Mouse (Mus musculus) MEL (cell line): ENCODE measurements around the gene Ccdc174. TPM values are rescaled to one million over a fixed set of nuclear protein-coding genes. Genes with fewer than 3 reads are reported as not detected.

ENCODE experiments used
- DNase-seq: peaks from one replicate; pipeline ENCODE4 v3.0.0; 2011; ENCODE audit warnings: low read depth, low spot score
- H3K27ac ChIP-seq: 2 replicates; pipeline ENCODE4 v1.5.1; 2012; ENCODE audit warnings: low read depth, mild to moderate bottlenecking, control low read depth, low read length, moderate library complexity; ENCODE audit not compliant: control insufficient read depth
- H3K27me3 ChIP-seq, 2 experiments: fragments of 150-350 bp in 1 of 2; sonication (generic) in 1 of 2; 2 replicates each; pipeline ENCODE4 v1.6.1; 2012; ENCODE audit warnings: low read length in 2 of 2, mild to moderate bottlenecking in 2 of 2, improper control_type of control experiment in 1 of 2, moderate library complexity in 1 of 2; ENCODE audit not compliant: insufficient read depth in 2 of 2, control insufficient read depth in 1 of 2
- H3K36me3 ChIP-seq, 2 experiments: 2 replicates each; pipeline ENCODE4 v1.6.1; 2012 to 2014; ENCODE audit warnings: low read length in 2 of 2, improper control_type of control experiment in 1 of 2, inconsistent platforms in 1 of 2, mild to moderate bottlenecking in 1 of 2; ENCODE audit not compliant: insufficient read depth in 2 of 2, control insufficient read depth in 1 of 2
- H3K4me1 ChIP-seq, 2 experiments: fragments of 150-350 bp in 1 of 2; sonication (generic) in 1 of 2; 2 replicates each; pipeline ENCODE4 v1.6.1; 2012; ENCODE audit warnings: low read length in 2 of 2, improper control_type of control experiment in 1 of 2, mild to moderate bottlenecking in 1 of 2; ENCODE audit not compliant: insufficient read depth in 2 of 2, control insufficient read depth in 1 of 2
- H3K4me3 ChIP-seq, 2 experiments: fragments of 150-350 bp in 1 of 2; sonication (generic) in 1 of 2; 2 replicates each; pipeline ENCODE4 v1.5.1; 2012; ENCODE audit warnings: low read depth in 2 of 2, low read length in 2 of 2, mild to moderate bottlenecking in 2 of 2, moderate library complexity in 2 of 2, control low read depth in 1 of 2, improper control_type of control experiment in 1 of 2; ENCODE audit not compliant: control insufficient read depth in 1 of 2, insufficient read depth in 1 of 2
- H3K79me2 ChIP-seq: 2 replicates; pipeline ENCODE4 v1.6.1; 2012; ENCODE audit warnings: mild to moderate bottlenecking, low read length, moderate library complexity; ENCODE audit not compliant: control insufficient read depth, poor library complexity, insufficient read depth
- H3K9ac ChIP-seq: 2 replicates; pipeline ENCODE4 v1.6.1; 2012; ENCODE audit warnings: low read depth, mild to moderate bottlenecking, control low read depth, low read length, moderate library complexity; ENCODE audit not compliant: control insufficient read depth, poor library complexity, severe bottlenecking
- H3K9me3 ChIP-seq: fragments of 150-350 bp; sonication (generic); replicated peaks from 2 replicates; pipeline ENCODE4 v1.6.1; 2012; ENCODE audit warnings: mild to moderate bottlenecking, low read length, improper control_type of control experiment, moderate library complexity; ENCODE audit not compliant: insufficient read depth
- CTCF ChIP-seq, 3 experiments: IDR thresholded peaks in 2 of 3; conservative IDR thresholded peaks in 1 of 3; 2 replicates each; pipeline ENCODE4 v1.5.1; 2011 to 2012; ENCODE audit warnings: low read length in 3 of 3, low read depth in 2 of 3, mild to moderate bottlenecking in 2 of 3, improper control_type of control experiment in 1 of 3, inconsistent platforms in 1 of 3, mixed read lengths in 1 of 3, moderate library complexity in 1 of 3; ENCODE audit not compliant: control insufficient read depth in 1 of 3, insufficient read depth in 1 of 3, poor library complexity in 1 of 3, severe bottlenecking in 1 of 3
- ELF1 ChIP-seq: IDR thresholded peaks from 2 replicates; pipeline ENCODE4 v1.6.1; 2014; ENCODE audit warnings: low read depth, mild to moderate bottlenecking, inconsistent platforms, low read length, improper control_type of control experiment, moderate library complexity
- GABPA ChIP-seq: IDR thresholded peaks from 2 replicates; pipeline ENCODE4 v1.6.1; 2012; ENCODE audit warnings: low read depth, mild to moderate bottlenecking, inconsistent platforms, low read length, improper control_type of control experiment, moderate library complexity
- GATA1 ChIP-seq: IDR thresholded peaks from 2 replicates; pipeline ENCODE4 v1.6.1; 2011; ENCODE audit warnings: low read depth, low read length, improper control_type of control experiment
- MEF2A ChIP-seq: IDR thresholded peaks from 2 replicates; pipeline ENCODE4 v1.6.1; 2014; ENCODE audit warnings: low read depth, mild to moderate bottlenecking, inconsistent platforms, low read length, improper control_type of control experiment; ENCODE audit not compliant: poor library complexity, insufficient replicate concordance, severe bottlenecking; ENCODE audit errors: extremely low read depth
- MYB ChIP-seq: IDR thresholded peaks from 2 replicates; pipeline ENCODE4 v1.6.1; 2011; ENCODE audit warnings: mild to moderate bottlenecking, low read depth, low read length, improper control_type of control experiment
- MYC ChIP-seq: IDR thresholded peaks from 2 replicates; pipeline ENCODE4 v1.6.1; 2011; ENCODE audit warnings: low read depth, mild to moderate bottlenecking, low read length, improper control_type of control experiment, moderate library complexity
- NELFE ChIP-seq: IDR thresholded peaks from 2 replicates; pipeline ENCODE4 v1.6.1; 2011; ENCODE audit warnings: low read depth, low read length, improper control_type of control experiment
- SIN3A ChIP-seq: IDR thresholded peaks from 2 replicates; pipeline ENCODE4 v1.6.1; 2012; ENCODE audit warnings: low read length, improper control_type of control experiment, inconsistent platforms
- TAL1 ChIP-seq: IDR thresholded peaks from 2 replicates; pipeline ENCODE4 v1.6.1; 2012; ENCODE audit warnings: mild to moderate bottlenecking, inconsistent platforms, low read length, moderate library complexity, mixed read lengths
- polyA plus RNA-seq, 2 experiments: library from polyadenylated mRNA; stranded (reverse) in 1 of 2; unstranded in 1 of 2; fragments of >175 nt in 1 of 2; fragments of >200 nt in 1 of 2; gene quantifications; 2 replicates each; pipeline versions ENCODE4 v1.2.1 to v1.2.4; 2012; ENCODE audit warnings: low replicate concordance in 2 of 2, low read depth in 1 of 2; ENCODE audit not compliant: insufficient read length in 2 of 2, insufficient read depth in 1 of 2, missing spikeins in 1 of 2
- total RNA-seq: library from RNA; depleted of rRNA; stranded (reverse); fragments of 300-350 nt; gene quantifications from 2 replicates; pipeline ENCODE4 v1.2.3, GENCODE M21; 2012

Gene Ccdc174
- total and polyA plus RNA-seq, 3 experiments: 15.6 to 20.2 TPM; not detected in 1

GRCm38 (mm10) chr6:91877885-91878651, at the start of gene Ccdc174 (continued):
- TF ChIP-seq TAL1: no peak
- TF ChIP-seq CTCF (IDR thresholded peaks at IDR 0.05 in 2 of 3, conservative IDR thresholded peaks at IDR 0.05 in 1 of 3; ENCODE audit: control insufficient read depth in 1 of 3, insufficient read depth in 1 of 3, low read depth in 2 of 3, low read length in 3 of 3, poor library complexity in 1 of 3, severe bottlenecking in 1 of 3): no peak
- TF ChIP-seq ELF1: peak; percentile 98
- TF ChIP-seq MYB: no peak
- no peak; the same call in 1 of the 2 replicates for TF ChIP-seq GABPA

- H3K27me3 ChIP-seq: peaks cover 0 to 9% of the 10 kb centered on the region in 2 experiments; a peak in 2 of 4 replicates
- no peak for DNase-seq
- H3K4me3 ChIP-seq: no peak overlapping the region
- H3K79me2 ChIP-seq: no peaks in the 10 kb centered on the region
- H3K9me3 ChIP-seq: no peaks in the 10 kb centered on the region
- H3K9ac ChIP-seq: no peak overlapping the region
- H3K27ac ChIP-seq: no peak overlapping the region
- H3K4me1 ChIP-seq: no peaks in the 10 kb centered on the region
- H3K36me3 ChIP-seq: no peaks in the 10 kb centered on the region
- TF ChIP-seq MEF2A (no peak), GATA1 (no peak), MYC (no peak), MYB (no peak), NELFE (no peak)
Observed at GRCm38 (mm10) chr6:91832863-91833440, 44.9 kb upstream of the Ccdc174 start.

GRCm38 (mm10) chr6:91839010-91839871, 38.6 kb upstream of the Ccdc174 start:
- Histone ChIP-seq H3K27ac (no peak overlapping the region), H3K36me3 (no peaks in the 10 kb centered on the region), H3K9ac (no peak overlapping the region), H3K27me3 (peaks cover 0 to 8% of the 10 kb centered on the region in 2 experiments; a peak in 2 of 4 replicates), H3K4me1 (no peaks in the 10 kb centered on the region)
- peak; percentile 57 for DNase-seq
- TF ChIP-seq SIN3A: 0 out of 2 replicates have a peak, but pooled peaks have one; percentile 29
- TF ChIP-seq CTCF (IDR thresholded peaks at IDR 0.05 in 2 of 3, conservative IDR thresholded peaks at IDR 0.05 in 1 of 3; ENCODE audit: control insufficient read depth in 1 of 3, insufficient read depth in 1 of 3, low read depth in 2 of 3, low read length in 3 of 3, poor library complexity in 1 of 3, severe bottlenecking in 1 of 3): no peak
- TF ChIP-seq, all 39 proteins: peak for 1
- no peak overlapping the region for H3K4me3 ChIP-seq
- no peaks in the 10 kb centered on the region for H3K9me3 ChIP-seq
- no peaks in the 10 kb centered on the region for H3K79me2 ChIP-seq
